9 mouse cellular contexts compared by ENCODE assay signal in genomic region chr3:51333234-51333889, GRCm38 (mm10). TPM values are rescaled to one million over a fixed set of nuclear protein-coding genes. Genes with fewer than 3 reads are reported as not detected.
DNase-seq lines count a peak whose midpoint lies in the region; ATAC-seq lines count a peak whose summit lies in the region.
"Had no signal": no experiment of that assay in that cellular context is flagged by ENCODE, and none has a peak within 500 bp of the region (broad histone marks: within the 10 kb centered on the region; RNA-seq: fewer than 3 reads in every experiment).

No protein-coding gene starts in this region.

- intact Hi-C loops in heart, postnatal 10 days (cut with DNase I) = no loop called here

- no peak overlapping the region for H3K9ac ChIP-seq in embryonic facial prominence, embryonic 13.5 days
- H3K9ac ChIP-seq in limb, embryonic 13.5 days = no peak overlapping the region
- H3K9ac ChIP-seq: embryonic facial prominence, embryonic 15.5 days had no signal

- H3K36me3 ChIP-seq in embryonic facial prominence, embryonic 13.5 days = no peaks in the 10 kb centered on the region
- no peaks in the 10 kb centered on the region for H3K36me3 ChIP-seq in limb, embryonic 13.5 days
- H3K36me3 ChIP-seq: embryonic facial prominence, embryonic 15.5 days had no signal

- H3K4me3 ChIP-seq in embryonic facial prominence, embryonic 13.5 days = no peak overlapping the region
- H3K4me3 ChIP-seq in limb, embryonic 13.5 days = peak overlapping the region; percentile 7; the same call in 1 of the 2 replicates
- H3K4me3 ChIP-seq: embryonic facial prominence, embryonic 15.5 days had no signal

- H3K27me3 ChIP-seq in embryonic facial prominence, embryonic 13.5 days = no peaks in the 10 kb centered on the region
- H3K27me3 ChIP-seq in limb, embryonic 13.5 days = no peaks in the 10 kb centered on the region
- H3K27me3 ChIP-seq: embryonic facial prominence, embryonic 15.5 days had no signal

- H3K27ac ChIP-seq in embryonic facial prominence, embryonic 13.5 days = peak overlapping the region; percentile 30; the same call in 1 of the 2 replicates
- H3K27ac ChIP-seq in limb, embryonic 13.5 days = peak overlapping the region; percentile 66
- H3K27ac ChIP-seq: embryonic facial prominence, embryonic 15.5 days had no signal

- H3K9me3 ChIP-seq in embryonic facial prominence, embryonic 13.5 days = no peaks in the 10 kb centered on the region
- H3K9me3 ChIP-seq in limb, embryonic 13.5 days = no peaks in the 10 kb centered on the region
- H3K9me3 ChIP-seq: embryonic facial prominence, embryonic 15.5 days had no signal

- H3K4me1 ChIP-seq in embryonic facial prominence, embryonic 13.5 days = peaks cover 15% of the 10 kb centered on the region; the same call in 1 of the 2 replicates
- H3K4me1 ChIP-seq in limb, embryonic 13.5 days = peaks cover 27% of the 10 kb centered on the region

- peak; percentile 44 for DNase-seq in urinary bladder, postnatal 14 days (ENCODE audit: low spot score)
- DNase-seq in urinary bladder, adult 2 months (ENCODE audit: low spot score) = no peak
- DNase-seq in heart, postnatal 10 days = peak; percentile 51 to 64
- DNase-seq in cerebellum, adult 8-10 months = no peak
- no peak for DNase-seq in embryo, embryonic 10.5 days (ENCODE audit: low spot score)

- no peak for ATAC-seq in embryonic facial prominence, embryonic 13.5 days (ENCODE audit: insufficient number of reproducible peaks, insufficient read depth, low FRiP score, low TSS enrichment, low read depth)
- ATAC-seq in limb, embryonic 13.5 days (ENCODE audit: low FRiP score, low read depth) = peak; percentile 60
- peak; percentile 95 for ATAC-seq in monocyte, adult 5-6 weeks (replicated peaks; ENCODE audit: insufficient number of reproducible peaks, low FRiP score, low TSS enrichment, poor library complexity, severe bottlenecking)

- H3K4me2 ChIP-seq in embryonic facial prominence, embryonic 13.5 days = no peak overlapping the region
- peak overlapping the region; percentile 49 for H3K4me2 ChIP-seq in limb, embryonic 13.5 days (replicated peaks)
- H3K4me2 ChIP-seq: embryonic facial prominence, embryonic 15.5 days had no signal

- 53% methylated on average over 10 of the region's 10 CpGs for WGBS in embryonic facial prominence, embryonic 13.5 days
- WGBS in limb, embryonic 13.5 days = 28% methylated on average over 10 of the region's 10 CpGs

RNA-seq across cellular contexts. Expression of gene Elf2, which starts 7.1 kb away (rescaled TPM):
- polyA plus RNA-seq in urinary bladder, adult 2 months (2012; rRNA removed) = 52.0 and 53.9 TPM in 2 replicates
- 64.5 and 72.5 TPM in 2 replicates for polyA plus RNA-seq in embryonic facial prominence, embryonic 13.5 days (2015; fragmentation: Nextera tagmentation; extraction: Ambion mirVana)
- total RNA-seq in heart, postnatal 10 days (2021) = 10 to 100 TPM; 79.8 to 85.1 TPM
- polyA plus RNA-seq in limb, embryonic 13.5 days (2015; fragmentation: Nextera tagmentation; extraction: Ambion mirVana) = 65.0 and 70.3 TPM in 2 replicates
- 183 to 185 TPM (median 183 TPM) in 3 replicates for total RNA-seq in monocyte, adult 5-6 weeks (2017)

Comparison
In these comparisons a context has a peak if more than half of its experiments do, and no peak if none do; other contexts are left out.
1. DNase-seq: peak in urinary bladder, postnatal 14 days (single experiment) and heart, postnatal 10 days (2 of 2); none in urinary bladder, adult 2 months (single experiment), cerebellum, adult 8-10 months (single experiment) and embryo, embryonic 10.5 days (single experiment).